Mouse (Mus musculus): ENCODE data around the gene Nmnat2. TPM values are rescaled to one million over a fixed set of nuclear protein-coding genes. Genes with fewer than 3 reads are reported as not detected.
A peak's percentile ranks its signal among the peaks of the same experiment; 100 is the strongest.

The Nmnat2 gene
- polyA plus RNA-seq, 1 experiment from 2014 or later: 0.89 TPM

DNA sequence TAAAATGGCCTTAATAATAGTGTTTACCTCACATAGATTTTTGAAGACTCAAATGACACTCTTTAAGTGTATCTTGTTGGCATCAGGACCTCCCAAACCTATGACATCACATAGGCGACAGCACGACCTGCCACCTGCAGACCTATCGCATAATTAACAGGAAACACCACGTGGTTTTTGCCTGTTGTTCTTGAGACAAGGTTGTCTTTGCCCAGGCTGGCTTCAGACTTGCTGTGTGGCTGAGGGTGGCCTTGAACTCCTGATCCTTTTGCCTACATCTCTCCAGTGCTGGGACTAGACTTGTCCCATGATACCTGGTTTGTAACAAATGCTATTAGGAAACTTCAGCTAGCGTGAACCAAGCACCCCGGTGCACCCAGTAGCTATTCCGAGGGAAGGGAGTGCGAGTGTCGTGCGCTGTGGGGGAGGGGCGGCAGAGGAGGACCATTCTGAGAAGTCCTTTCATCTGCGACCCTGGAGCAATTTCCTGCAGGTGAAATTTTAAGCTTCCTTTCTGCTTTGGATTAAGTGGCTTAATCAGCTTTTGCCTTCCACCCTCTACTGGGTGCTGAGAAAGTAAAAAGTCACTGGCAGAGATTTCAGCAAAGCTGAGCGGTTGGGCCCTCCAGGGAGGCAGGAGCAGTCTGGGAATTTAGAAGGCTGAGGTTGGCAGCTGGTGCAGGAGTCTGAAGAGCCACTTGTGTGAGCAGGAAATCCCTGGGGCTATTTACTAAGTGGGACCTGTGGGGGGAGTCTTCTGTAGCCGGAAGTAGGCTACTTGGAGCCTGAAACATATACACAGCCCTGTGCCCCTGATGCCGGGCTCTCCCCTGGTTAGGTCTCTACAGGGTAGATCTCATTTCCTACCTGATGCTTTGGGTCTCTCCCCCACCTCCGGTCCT, 141.3 kb downstream of the Nmnat2 start:
- Histone ChIP-seq H3K9ac (no peak overlapping the region), H3K9me3 (replicated peaks) (no peaks in the 10 kb centered on the region), H3K4me2 (no peak overlapping the region), H3K4me1 (replicated peaks) (peaks cover 22% of the 10 kb centered on the region), H3K27me3 (no peaks in the 10 kb centered on the region), H3K27ac (no peak overlapping the region), H3K36me3 (no peaks in the 10 kb centered on the region), H3K4me3 (no peak overlapping the region)
- no peak for ATAC-seq (replicated peaks; ENCODE audit: insufficient number of reproducible peaks, insufficient read depth, low FRiP score, low read depth)
- WGBS: 25% methylated on average over 16 of the region's 16 CpGs

DNA sequence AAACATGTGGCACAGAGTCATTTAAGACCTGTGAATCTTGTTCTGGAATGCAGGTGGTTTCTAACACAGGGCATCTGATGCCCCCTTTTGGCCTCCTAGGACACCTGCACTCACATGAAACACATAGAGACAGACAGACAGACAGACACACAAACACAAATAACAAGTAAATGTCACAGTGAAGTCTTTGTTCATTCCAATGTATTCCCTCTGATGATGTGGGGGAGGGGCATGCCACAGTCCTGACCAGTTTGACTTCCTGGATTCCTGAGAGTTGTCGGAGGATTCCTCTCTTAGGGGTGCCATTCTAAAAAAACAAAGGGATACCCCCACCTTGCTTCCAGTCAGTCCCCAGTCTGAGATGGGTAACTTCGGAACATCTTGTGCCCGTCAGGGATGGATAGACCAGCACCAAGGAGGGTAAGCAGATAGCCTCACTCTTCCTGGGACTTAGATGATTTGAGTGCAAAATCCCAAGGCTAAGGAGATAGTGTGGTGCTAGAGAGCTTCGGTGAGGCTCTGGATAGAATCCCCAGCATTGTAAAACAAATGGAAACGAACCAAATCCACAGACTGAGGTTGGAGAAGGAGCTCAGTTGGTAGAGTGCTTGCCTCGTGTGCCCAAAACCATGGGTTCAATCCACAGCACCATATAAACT, 142.4 kb downstream of the Nmnat2 start:
- no peak for ATAC-seq (replicated peaks; ENCODE audit: insufficient number of reproducible peaks, insufficient read depth, low FRiP score, low read depth)
- Histone ChIP-seq H3K4me2 (no peak overlapping the region), H3K9me3 (replicated peaks) (no peaks in the 10 kb centered on the region), H3K4me1 (replicated peaks) (peaks cover 21% of the 10 kb centered on the region), H3K9ac (no peak overlapping the region), H3K27me3 (no peaks in the 10 kb centered on the region), H3K36me3 (no peaks in the 10 kb centered on the region), H3K4me3 (no peak overlapping the region), H3K27ac (no peak overlapping the region)
- WGBS: 90% methylated on average over 6 of the region's 6 CpGs

GRCm38 (mm10) chr1:153098586-153098985, 143.8 kb downstream of the Nmnat2 start:
- no peak overlapping the region for H3K9ac ChIP-seq
- H3K36me3 ChIP-seq: no peaks in the 10 kb centered on the region
- H3K4me3 ChIP-seq: no peak overlapping the region
- no peak overlapping the region for H3K27ac ChIP-seq
- peaks cover 21% of the 10 kb centered on the region for H3K4me1 ChIP-seq (replicated peaks)
- no peak for ATAC-seq (replicated peaks; ENCODE audit: insufficient number of reproducible peaks, insufficient read depth, low FRiP score, low read depth)
- no peaks in the 10 kb centered on the region for H3K27me3 ChIP-seq
- H3K4me2 ChIP-seq: no peak overlapping the region
- 61% methylated on average over 11 of the region's 11 CpGs for WGBS
- no peaks in the 10 kb centered on the region for H3K9me3 ChIP-seq (replicated peaks)

GRCm38 (mm10) chr1:153100912-153101311, 146.1 kb downstream of the Nmnat2 start:
- WGBS: 36% methylated on average over 9 of the region's 9 CpGs
- Histone ChIP-seq H3K9ac (no peak overlapping the region), H3K27ac (peak overlapping the region; percentile 74), H3K4me3 (no peak overlapping the region), H3K36me3 (no peaks in the 10 kb centered on the region), H3K9me3 (replicated peaks) (no peaks in the 10 kb centered on the region), H3K4me1 (replicated peaks) (peaks cover 23% of the 10 kb centered on the region), H3K27me3 (no peaks in the 10 kb centered on the region), H3K4me2 (peak overlapping the region; percentile 17; the same call in 1 of the 2 replicates)
- ATAC-seq (replicated peaks; ENCODE audit: insufficient number of reproducible peaks, insufficient read depth, low FRiP score, low read depth): peak; percentile 33; the same call in 1 of the 2 replicates

DNA sequence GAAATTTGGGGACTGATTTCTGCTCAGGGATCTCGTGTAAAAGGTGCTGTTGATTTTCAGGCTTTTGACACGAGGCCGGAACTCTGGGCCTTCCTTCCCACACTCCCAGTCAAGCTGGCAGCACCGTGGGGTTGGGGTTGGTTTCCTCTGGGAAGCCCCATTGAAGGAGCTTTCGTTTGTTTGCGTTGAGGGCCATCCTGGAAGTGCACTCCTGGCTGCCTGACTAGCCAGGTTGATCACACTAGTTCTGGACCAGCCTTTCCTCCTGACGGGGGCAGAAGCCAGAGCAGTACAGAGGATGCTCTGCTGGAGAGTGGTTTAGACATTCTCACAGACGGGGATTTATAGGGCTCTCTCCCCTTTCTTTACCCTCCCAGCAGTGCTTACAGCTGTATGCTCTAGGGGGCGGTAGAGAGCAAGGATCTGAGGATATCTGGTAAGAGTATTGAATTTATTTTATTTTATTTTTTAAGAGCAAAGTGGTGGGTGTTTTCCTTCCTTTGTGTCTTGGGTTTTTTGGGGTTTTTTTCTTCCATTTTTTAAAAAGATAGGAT, 146.6 kb downstream of the Nmnat2 start:
- H3K4me1 ChIP-seq (replicated peaks): peaks cover 23% of the 10 kb centered on the region
- peak overlapping the region; percentile 74 for H3K27ac ChIP-seq
- 28% methylated on average over 9 of the region's 9 CpGs for WGBS
- no peak overlapping the region for H3K9ac ChIP-seq
- H3K9me3 ChIP-seq (replicated peaks): no peaks in the 10 kb centered on the region
- no peaks in the 10 kb centered on the region for H3K36me3 ChIP-seq
- peak overlapping the region; percentile 17; the same call in 1 of the 2 replicates for H3K4me2 ChIP-seq
- H3K4me3 ChIP-seq: no peak overlapping the region
- H3K27me3 ChIP-seq: no peaks in the 10 kb centered on the region
- ATAC-seq (replicated peaks; ENCODE audit: insufficient number of reproducible peaks, insufficient read depth, low FRiP score, low read depth): peak; percentile 54; the same call in 1 of the 2 replicates

DNA sequence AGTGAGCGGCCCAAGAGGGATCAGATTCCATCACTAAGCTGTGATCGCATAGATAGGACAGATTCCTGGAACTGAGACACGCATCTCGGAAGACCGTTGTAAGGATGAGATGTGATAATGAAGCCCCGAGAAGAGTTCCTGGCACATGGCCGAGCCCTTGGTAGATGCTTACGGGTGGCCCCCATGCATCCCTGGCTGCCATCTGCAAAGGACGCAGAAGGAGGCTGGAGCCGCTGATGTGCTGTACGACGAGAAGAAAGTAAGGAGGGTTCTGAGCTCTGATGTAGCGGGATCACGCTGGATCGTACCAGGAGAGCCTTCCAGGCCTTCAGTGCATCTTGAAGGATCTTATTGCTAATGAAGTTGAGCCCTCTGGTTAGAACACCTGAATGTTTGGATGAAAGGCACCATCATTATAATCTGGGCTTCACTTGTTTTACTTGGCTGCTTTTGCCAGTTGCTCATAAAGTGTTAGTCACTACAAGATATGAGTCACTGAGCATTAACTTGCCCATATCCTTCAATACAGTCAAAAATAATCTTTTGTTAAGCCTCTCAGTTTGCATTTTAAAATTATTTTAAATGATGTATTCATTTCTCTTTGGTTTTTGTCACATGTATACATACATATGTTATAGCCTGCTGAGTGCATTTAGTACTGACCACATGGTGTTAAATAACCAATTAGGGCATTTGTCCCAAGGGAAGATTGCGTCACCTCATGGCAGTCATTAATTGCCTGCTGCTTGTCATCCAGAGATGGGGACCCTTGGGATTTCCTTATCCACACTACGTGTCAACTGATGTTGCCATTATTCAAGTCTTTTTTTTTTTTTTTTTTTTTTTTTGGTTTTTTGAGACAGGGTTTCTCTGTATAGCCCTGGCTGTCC, 147.7 kb downstream of the Nmnat2 start:
- H3K4me1 ChIP-seq (replicated peaks): peaks cover 21% of the 10 kb centered on the region
- no peak overlapping the region for H3K4me3 ChIP-seq
- H3K27ac ChIP-seq: no peak overlapping the region
- H3K4me2 ChIP-seq: no peak overlapping the region
- H3K9me3 ChIP-seq (replicated peaks): no peaks in the 10 kb centered on the region
- H3K27me3 ChIP-seq: no peaks in the 10 kb centered on the region
- no peak overlapping the region for H3K9ac ChIP-seq
- WGBS: 88% methylated on average over 17 of the region's 17 CpGs
- no peak for ATAC-seq (replicated peaks; ENCODE audit: insufficient number of reproducible peaks, insufficient read depth, low FRiP score, low read depth)
- no peaks in the 10 kb centered on the region for H3K36me3 ChIP-seq

GRCm38 (mm10) chr1:153103186-153103554, 148.4 kb downstream of the Nmnat2 start:
- Histone ChIP-seq H3K27me3 (no peaks in the 10 kb centered on the region), H3K27ac (no peak overlapping the region), H3K9ac (no peak overlapping the region), H3K4me1 (replicated peaks) (peaks cover 25% of the 10 kb centered on the region), H3K4me3 (no peak overlapping the region), H3K9me3 (replicated peaks) (no peaks in the 10 kb centered on the region), H3K36me3 (no peaks in the 10 kb centered on the region), H3K4me2 (no peak overlapping the region)
- WGBS: 94% methylated on average over 8 of the region's 8 CpGs
- ATAC-seq (replicated peaks; ENCODE audit: insufficient number of reproducible peaks, insufficient read depth, low FRiP score, low read depth): no peak

GRCm38 (mm10) chr1:153104804-153105203, 150.0 kb downstream of the Nmnat2 start:
- H3K9me3 ChIP-seq (replicated peaks): no peaks in the 10 kb centered on the region
- peaks cover 25% of the 10 kb centered on the region for H3K4me1 ChIP-seq (replicated peaks)
- ATAC-seq (replicated peaks; ENCODE audit: insufficient number of reproducible peaks, insufficient read depth, low FRiP score, low read depth): no peak
- WGBS: 76% methylated on average over 12 of the region's 12 CpGs
- H3K27me3 ChIP-seq: no peaks in the 10 kb centered on the region
- no peaks in the 10 kb centered on the region for H3K36me3 ChIP-seq
- no peak overlapping the region for H3K9ac ChIP-seq
- no peak overlapping the region for H3K4me2 ChIP-seq
- H3K4me3 ChIP-seq: no peak overlapping the region
- H3K27ac ChIP-seq: no peak overlapping the region

- no peaks in the 10 kb centered on the region for H3K9me3 ChIP-seq (replicated peaks)
- H3K4me1 ChIP-seq (replicated peaks): peaks cover 13% of the 10 kb centered on the region
- no peak overlapping the region for H3K4me3 ChIP-seq
- ATAC-seq (replicated peaks; ENCODE audit: insufficient number of reproducible peaks, insufficient read depth, low FRiP score, low read depth): 0 out of 2 replicates have a peak, but pooled peaks have one; percentile 40
- no peak overlapping the region for H3K27ac ChIP-seq
- H3K9ac ChIP-seq: no peak overlapping the region
- no peaks in the 10 kb centered on the region for H3K36me3 ChIP-seq
- H3K4me2 ChIP-seq: no peak overlapping the region
- no peaks in the 10 kb centered on the region for H3K27me3 ChIP-seq
- WGBS: 36% methylated on average over 7 of the region's 7 CpGs
These were observed 153.1 kb downstream of the Nmnat2 start for GRCm38 (mm10) chr1:153107866-153108265.

GRCm38 (mm10) chr1:153109346-153109745, 154.6 kb downstream of the Nmnat2 start:
- no peak for ATAC-seq (replicated peaks; ENCODE audit: insufficient number of reproducible peaks, insufficient read depth, low FRiP score, low read depth)
- peaks cover 13% of the 10 kb centered on the region for H3K4me1 ChIP-seq (replicated peaks)
- WGBS: 74% methylated on average over 5 of the region's 5 CpGs
- H3K9me3 ChIP-seq (replicated peaks): no peaks in the 10 kb centered on the region
- H3K4me2 ChIP-seq: no peak overlapping the region
- H3K36me3 ChIP-seq: no peaks in the 10 kb centered on the region
- H3K27ac ChIP-seq: no peak overlapping the region
- no peaks in the 10 kb centered on the region for H3K27me3 ChIP-seq
- H3K4me3 ChIP-seq: no peak overlapping the region
- H3K9ac ChIP-seq: no peak overlapping the region

DNA sequence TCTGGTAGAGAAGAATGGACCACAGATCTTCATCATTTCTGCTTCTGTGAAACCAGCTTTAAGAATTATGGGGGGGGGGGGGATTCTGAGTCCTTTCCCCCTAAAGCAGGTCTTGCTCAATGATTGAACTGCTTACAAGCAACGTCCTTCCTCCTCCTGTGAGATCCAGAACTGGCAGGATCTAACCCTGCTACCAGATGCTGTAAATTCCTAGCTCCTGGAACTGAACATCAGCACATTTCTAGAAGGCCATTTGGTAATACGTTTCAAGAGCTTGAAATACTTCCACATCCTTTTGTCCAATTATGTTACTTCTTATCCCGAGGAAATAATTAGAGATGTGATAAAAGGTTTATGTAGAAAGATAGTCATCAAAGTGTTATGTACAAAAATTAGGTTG, 155.0 kb downstream of the Nmnat2 start:
- Histone ChIP-seq H3K4me2 (no peak overlapping the region), H3K27me3 (no peaks in the 10 kb centered on the region), H3K9ac (no peak overlapping the region), H3K4me1 (replicated peaks) (peaks cover 13% of the 10 kb centered on the region), H3K27ac (no peak overlapping the region), H3K9me3 (replicated peaks) (no peaks in the 10 kb centered on the region), H3K4me3 (no peak overlapping the region), H3K36me3 (no peaks in the 10 kb centered on the region)
- ATAC-seq (replicated peaks; ENCODE audit: insufficient number of reproducible peaks, insufficient read depth, low FRiP score, low read depth): no peak
- 39% methylated on average over 3 of the region's 3 CpGs for WGBS
